Mouse (Mus musculus): Measurements from ENCODE around the gene Zbtb8os.

- TF ChIP-seq CTCF (IDR thresholded peaks at IDR 0.05; ENCODE audit: low read depth): no peak
- no peak for TF ChIP-seq EP300 (IDR thresholded peaks at IDR 0.05; ENCODE audit: low read depth)
Observed at GRCm38 (mm10) chr4:129385685-129386084, 50.2 kb downstream of the Zbtb8os start.

Measured in liver, embryonic 14.5 days (tissue).